Mouse (Mus musculus) ovary, postnatal 14 days (tissue): ENCODE measurements around the gene Lmx1b.

Experiments used
- DNase-seq: peaks from one replicate; pipeline ENCODE4 v3.0.0; 2022; ENCODE audit warnings: low spot score

Lmx1b gene

DNA sequence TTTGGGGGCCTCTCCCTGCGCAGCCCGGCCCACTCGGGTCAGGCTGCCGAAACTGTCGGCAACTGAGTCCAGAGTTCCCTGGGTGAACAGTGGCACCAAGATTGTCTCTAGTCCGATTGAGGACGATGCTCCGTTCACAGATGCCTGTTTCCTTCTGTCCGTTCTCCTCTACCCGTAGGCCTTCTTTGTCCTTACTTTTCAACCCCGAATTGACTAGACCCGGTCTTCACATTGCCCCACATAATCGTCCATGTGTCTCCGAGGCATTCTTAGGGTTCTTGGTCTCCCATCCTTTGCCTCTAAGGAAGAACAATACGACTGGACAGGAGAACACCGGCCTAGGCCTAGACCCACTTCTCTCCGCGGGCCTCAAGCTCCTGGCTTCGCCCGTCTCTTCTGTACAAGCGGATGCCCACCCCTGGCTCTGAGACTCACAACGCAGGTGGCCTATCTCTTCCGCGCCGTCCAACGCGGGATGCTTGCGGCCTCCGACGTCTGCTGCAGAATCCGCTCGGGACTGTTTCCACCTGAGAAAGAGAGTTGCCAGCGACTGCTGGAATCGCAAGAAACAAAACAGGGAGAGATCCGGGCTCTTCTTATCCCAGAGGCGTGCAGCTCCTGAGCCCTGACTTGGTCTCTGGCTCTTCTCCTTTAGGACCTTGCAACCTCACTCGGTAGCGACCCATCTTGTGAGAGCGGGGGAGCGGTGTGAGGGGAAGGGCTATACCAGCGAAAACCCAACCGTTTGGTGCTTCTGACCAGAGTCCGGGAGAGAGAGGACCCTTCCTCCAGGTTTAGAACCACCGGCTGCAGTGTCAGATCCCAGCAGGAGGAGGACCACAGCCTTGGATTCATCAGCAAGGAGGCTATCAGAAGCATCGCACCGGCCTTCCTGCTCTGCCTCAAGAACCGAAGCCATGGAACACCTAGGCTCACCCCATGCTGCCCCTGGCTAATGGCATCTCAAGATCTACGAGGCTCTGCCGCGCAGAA, 3.7 kb upstream of the Lmx1b start:
- no peak for DNase-seq

DNA sequence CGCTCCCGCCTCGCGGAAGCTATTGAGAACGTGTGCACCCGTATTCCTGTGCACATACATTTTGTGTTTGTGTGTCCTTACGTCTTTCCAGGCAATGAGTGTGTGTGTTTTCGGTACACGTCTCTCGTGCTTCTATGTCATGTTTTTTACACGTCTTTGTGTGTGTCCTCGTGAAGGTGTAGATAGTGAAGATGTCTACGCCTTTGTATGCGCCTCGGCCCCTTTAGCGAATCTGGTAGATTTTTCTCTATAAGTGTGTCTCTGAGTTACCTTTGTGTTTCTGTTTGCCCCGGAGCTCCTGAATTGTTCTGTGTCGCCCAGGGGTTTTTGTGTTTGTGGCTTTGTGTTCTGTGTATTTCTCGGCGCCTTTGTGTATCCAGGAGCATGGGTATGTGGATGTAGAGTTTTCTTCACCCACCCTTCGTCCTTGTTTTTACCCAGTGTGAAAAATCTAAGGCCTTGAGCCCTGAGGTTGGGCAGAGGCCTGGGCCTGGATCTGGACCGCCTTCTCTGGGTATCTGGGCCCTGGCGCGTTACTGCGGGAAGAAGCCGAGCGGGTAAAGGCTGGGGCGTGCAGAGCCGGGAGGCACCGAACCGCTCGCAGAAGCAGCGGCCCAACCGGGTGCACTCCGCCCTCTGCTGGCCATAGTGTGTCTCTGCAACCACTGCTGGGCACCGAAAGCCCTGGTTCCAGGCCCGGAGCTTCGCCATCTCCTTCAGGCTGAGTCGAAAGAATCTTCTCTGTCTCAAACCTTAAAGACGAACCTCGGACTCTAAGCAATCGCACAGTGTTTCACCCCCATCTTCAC, 2.5 kb upstream of the Lmx1b start:
- peak; percentile 59 for DNase-seq

DNA sequence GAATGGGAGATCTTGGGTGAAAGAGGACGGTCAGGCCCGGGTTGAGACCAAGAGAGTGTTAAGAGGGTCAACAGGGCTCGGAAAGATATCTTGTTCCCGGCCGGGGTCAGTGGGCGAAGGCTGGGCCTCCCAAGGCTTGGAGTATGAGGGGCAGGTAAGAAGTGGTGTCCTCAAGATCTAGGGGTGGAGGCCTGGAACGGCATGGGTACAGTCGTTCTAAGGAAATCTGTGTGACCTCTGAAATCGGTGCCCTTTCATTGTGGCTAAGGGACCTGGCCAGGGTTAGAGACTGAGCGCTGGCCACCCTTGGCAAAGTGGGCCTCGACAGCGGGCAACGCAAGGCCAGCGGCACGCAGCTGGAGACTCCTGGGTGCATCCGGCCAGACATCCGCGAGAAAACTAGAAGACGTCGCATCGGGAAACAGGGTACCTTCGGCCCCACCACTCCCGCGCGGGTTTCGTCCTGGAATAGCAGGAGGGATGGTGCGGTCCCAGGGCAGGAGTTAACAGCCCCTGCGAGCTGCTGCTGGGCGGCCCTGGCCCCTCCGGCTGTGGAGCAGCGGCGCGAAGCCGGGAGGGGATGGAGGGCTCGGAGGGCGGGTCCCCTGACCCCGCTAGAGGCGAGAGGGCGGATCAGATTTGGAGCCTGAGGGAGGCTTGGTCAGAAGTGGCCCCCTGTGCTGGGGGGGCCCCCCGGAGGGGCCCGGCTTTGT, 1.7 kb upstream of the Lmx1b start:
- no peak for DNase-seq

DNA sequence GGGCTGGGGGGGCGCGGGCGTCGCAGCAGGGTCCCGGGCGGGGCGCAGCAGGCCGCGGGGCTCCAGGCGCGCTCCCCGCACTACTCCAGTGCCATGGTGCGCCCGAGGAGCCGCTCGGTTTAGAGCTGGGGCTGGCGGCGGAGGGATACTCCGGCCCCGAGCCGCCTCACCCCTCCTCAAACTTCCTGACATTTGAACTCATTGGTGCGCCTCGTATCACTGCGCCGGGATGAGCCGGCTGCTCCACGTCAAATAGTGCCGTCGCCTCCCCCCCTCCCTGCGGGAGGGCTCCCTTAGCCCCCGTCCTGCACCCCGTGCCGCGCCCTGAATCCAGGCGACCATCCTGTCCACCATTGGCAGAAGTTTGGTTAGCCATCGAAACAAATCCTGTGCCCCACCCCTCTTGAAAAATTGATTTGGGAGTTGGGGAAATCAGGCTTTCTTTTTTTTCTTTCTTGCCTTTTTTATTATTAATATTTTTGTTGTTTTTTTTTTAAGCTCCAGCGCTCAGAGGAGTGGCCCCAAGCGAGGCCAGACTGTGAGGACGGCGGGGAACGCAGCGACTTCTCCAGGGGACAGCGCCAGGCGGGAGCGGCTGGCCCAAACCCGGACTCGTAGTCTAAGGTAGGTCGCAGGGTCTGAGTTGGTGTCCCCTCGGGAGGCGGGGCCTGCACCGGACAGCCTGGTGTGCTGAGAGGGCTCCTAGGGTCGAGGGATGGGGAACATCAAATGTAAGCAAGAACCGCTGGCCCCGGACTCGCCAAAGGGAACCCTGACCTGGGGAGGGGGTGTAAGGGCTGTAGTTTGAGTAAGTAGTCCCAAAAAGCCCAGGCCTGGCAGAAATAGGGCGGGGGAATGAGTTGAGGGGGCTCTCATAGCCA, 907 bp upstream of the Lmx1b start:
- no peak for DNase-seq

DNA sequence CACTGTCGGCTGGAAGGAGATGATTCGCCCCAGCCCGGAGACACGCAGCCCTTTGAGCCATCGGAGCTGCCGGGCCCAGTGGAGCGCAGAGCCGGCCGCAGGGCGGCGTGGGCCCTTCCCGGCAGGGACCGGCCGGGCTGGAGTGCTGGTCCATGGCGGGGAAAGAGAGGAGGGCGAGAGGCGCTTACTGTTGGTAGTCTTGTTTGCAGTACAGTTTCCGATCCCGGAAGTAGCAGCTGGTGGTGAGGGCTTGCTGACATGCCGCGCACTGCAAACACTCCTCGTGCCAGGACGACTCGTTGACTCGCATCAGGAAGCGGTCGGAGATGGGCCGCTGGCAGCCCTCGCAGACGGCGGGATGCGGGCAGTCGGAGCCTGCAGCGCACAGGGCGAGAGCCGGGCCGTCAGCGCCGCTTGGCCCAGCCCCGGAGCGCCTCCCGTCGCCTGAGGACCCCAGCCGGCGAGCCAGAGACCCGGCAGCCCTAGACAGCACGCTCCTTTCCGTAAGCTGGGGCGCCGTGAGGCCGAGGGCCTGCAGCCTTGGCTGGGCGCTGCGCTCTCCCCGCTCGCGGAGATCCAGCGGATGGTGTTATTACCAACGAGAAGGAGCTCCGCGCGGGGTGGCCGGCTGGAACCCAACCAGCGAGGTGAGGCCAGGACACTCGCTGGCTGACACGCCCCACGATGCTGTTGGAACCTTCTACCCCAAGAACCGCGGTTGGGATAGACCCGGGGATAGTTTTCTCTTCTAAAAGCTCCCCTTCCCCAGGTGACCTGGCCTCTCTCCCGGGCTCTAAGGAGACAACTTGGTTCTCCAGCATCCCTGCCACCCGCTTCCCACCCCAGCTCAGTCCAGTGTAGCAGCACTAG, 775 bp downstream of the Lmx1b start:
- DNase-seq: no peak

DNA sequence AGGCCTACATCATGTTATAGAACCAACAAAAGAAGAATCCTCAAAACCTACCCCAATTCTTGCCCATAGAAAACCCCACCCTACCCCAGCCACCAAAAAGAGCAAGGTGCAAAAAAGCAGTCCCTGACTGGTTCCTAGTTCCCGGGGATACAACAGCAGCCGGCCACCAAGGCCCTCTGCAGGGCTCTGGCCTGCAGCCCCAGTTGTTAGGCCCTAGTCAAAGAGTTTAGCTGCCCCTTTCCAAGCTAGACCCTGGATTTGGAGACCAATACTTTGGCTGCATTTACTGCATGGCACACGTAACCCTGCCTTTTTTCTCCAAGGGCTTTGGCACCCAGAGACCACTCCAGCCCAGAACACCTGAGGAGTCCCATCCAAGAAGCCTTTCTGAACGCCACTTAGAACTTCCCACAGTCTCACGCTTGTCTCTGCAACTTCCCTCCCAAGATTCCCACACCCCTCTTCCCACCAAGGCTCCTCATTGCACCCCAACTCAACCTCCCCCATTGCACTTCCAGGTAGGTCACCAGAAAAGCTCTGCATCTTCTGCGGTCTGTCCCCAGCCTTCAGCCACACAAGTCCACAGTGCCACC, 2.1 kb downstream of the Lmx1b start:
- DNase-seq: no peak

DNA sequence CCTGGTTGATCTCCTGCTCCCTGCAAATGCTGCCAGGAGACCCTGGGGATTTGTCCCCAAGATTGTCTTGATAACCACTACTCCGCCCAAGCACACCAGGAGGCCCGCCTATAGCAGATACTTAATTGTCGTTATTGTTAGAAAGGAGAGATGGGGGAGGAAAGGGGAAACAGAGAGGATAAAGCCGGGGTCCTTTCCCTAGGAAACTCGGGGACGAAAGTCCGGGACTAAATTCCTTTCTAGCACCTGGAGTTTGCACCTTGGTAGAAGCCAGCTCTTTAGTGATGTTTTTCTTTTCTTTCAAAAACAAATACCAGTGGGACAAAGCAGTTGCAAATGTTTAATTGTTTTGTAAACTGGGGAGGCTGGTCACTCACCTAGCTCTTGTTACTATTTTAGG, 3.0 kb downstream of the Lmx1b start:
- DNase-seq: no peak

DNA sequence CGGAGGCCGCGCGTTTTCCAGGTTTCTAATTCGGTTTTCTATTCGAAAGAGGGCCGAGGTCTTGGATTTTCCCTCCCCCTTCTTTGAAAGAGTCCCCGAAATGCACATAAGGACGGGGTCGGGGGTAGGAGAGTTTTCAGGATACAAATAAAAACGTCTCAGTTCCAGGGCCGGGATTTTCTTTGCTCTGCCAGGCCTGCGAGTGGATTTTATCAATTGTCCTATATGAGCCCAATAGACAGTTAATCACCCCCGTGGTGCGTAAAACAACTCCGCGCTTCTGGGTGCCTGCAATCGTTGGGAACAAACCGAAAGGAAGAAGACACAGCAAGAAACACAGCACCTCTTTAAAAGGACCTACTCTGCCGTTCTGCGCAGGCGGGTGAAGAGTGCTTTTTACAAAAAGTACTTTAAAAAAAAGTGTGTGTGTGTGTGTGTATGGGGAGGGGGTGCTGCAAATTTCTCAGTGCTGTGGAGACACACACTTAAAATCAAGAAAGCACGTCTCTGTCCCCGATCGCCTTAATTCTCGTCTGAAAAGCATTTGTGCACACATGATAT, 3.6 kb downstream of the Lmx1b start:
- no peak for DNase-seq

DNA sequence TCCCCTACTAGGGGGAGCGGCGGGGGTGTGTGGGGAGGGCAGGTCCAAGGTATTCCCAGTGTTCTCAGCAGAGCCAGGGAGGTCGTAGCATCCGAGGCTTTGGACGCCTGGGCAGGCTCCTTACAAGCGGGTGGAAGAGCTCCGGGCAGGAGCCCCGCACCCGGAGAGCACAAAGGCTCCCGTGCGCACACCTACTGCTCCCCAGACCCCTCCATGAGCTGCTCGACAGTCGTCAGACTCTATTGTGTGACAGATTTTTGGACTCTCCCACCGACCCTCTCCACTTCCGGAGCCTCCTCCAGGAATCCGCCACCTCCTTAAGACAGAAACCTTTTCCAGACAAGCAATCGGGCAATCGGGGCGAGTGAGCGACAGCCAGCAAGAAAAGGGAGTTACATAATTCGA, 4.2 kb downstream of the Lmx1b start:
- no peak for DNase-seq

DNA sequence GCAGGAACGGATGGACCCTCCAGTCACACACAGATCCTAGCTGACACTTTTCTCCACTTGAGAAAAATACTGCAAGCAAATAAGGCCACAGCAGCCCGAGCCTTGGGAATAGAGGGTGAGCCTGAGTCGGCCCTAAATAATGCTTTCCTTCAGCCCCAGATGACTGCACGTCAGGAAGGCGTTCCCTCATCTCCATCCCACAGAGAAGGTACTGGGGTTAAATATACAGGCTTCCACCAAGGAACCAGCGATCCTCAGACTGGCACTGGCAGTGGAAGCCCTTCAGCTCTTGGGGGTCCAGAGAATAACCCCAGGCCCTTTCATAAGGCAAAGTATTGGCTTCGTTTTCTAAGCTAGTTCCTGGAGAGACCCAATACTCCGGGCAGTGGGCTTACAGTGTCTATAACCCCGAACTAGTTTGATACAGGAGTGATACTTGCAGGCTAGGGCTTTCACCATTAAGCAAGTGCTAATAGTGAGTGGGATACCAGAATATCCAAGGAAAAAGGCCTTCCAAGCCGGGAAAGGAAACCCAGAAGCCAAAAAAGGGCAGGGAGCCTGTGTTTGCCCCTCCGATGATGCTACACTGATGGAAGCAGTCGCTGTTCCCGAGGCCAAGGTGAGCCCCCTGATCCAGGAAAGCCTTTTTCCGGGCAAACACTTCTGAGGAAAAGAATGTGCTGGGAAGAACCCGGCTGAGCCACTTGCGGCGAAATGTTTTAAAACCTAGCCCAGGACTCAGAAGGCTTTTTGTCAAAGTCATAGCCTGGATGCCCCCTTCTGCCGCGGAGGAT, 4.8 kb downstream of the Lmx1b start:
- no peak for DNase-seq

DNA sequence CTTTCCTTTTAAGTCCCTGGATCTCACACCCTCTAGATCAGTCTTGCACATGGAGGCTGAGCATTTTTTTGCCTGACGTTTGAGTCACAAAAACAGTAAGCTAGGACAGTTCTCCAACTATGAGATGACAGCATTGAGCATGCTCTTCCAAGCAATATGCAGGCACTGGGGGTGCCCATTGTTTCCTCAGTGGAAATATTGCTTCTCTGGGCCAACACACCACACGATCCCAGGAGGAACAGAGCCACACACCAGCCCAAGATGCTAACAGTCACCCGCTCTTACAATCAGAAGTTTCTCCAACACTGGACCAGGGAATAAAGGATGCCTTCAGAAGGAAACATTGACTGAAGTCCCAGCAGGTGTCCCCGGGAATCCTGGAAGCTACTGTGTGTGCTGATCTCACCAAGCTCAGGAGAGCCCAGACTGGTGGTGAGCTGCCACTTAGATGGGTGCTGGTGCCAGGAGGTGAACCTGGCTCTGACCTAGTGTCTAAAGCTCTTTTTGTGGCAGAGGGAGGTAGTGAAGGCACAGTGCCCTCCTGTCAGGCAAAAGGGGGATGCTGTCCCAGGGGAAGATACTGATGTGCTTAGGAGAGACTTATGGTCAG, 5.7 kb downstream of the Lmx1b start:
- no peak for DNase-seq

DNA sequence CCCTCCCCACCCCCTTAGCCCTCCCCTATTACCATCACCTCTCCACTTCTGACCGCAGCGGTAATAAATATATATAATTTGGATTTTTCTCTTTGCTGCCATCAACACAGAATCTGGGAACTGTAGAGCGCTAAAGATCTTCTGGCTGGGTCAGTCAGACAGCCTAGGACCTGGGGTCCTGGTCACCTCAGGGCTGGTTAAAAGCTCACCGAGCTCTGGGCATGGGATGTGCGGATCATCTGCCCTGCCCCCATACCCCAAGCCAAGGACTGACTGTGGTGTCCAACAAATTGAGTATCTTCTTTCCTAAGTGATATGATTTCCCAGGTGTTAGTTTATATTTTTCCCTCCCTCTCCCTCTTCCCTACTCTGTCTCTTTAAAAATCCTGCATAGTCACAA, 6.4 kb downstream of the Lmx1b start:
- no peak for DNase-seq

DNA sequence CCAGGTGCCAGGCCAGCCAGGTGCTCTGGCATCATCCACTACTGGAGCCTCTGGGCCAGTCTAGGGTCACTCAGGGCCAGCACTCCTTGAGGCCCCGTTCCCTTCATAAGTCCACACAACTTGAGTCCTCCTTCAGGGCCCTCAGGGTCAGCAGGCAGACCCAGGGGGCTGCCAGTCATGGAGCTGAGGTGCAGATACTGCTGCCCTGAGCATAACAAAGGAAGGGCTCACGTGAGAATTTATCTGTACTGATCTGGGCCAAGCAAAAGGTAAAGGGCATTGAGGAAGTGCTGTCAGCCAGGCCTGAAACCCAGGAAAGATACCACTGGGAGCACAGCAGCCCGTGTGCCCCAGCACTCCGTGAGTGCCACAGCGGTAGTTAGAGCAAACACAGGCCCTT, 7.1 kb downstream of the Lmx1b start:
- no peak for DNase-seq

DNA sequence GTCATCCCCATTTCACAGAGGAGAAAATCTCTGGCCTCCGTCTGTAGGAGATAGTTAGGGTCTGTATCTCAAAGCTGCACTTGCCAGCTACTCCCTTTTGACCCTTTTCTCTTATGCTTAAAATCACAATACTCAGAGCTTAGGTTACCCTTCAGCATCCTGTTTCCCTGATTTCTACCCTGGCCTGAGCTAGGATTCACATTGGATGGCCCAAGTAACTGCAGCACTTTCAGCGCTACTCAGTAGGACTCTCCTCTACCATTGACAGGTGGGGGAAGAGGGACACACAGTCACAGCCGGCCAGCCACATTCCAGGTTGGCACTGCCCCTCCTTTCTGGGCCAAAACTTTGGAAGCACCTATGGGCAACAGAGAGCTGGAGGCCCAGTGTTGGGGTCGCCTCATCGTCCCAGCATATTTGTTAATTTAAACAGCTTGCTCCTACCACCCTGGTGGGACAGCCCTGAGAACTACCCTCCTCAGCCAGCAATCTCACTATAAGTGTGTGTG, 7.7 kb downstream of the Lmx1b start:
- DNase-seq: no peak

DNA sequence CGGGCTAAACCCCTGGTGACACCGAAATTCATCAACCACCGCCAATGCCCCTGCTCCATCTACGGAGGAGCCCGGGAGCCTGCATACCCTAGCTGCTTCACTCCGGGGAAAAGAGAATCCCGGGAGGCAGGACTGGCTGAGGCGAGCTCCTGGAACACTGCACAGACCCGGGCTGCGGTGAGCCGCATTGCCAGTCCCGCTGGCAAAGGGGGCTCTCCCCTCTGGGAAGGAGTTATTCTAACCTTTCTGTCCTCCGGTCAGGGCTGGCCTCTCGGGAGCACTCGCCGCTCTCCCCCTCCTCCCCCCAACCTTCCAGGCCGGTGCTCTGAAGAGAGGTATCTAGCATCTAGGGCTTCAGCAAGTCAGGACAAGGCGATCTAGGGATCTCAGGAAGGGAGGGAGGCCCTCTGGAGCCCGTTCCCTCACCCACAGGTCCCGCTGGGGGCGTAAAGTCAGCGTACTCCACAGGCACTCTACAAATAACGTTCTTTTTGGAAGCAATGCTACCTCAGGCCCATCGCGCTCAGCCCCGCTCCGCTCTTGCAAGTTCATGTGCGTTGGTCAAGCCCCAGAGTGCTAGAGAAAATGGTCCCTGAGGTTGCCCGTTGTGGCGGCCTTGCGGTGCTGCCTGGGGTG, 8.5 kb downstream of the Lmx1b start:
- no peak for DNase-seq

DNA sequence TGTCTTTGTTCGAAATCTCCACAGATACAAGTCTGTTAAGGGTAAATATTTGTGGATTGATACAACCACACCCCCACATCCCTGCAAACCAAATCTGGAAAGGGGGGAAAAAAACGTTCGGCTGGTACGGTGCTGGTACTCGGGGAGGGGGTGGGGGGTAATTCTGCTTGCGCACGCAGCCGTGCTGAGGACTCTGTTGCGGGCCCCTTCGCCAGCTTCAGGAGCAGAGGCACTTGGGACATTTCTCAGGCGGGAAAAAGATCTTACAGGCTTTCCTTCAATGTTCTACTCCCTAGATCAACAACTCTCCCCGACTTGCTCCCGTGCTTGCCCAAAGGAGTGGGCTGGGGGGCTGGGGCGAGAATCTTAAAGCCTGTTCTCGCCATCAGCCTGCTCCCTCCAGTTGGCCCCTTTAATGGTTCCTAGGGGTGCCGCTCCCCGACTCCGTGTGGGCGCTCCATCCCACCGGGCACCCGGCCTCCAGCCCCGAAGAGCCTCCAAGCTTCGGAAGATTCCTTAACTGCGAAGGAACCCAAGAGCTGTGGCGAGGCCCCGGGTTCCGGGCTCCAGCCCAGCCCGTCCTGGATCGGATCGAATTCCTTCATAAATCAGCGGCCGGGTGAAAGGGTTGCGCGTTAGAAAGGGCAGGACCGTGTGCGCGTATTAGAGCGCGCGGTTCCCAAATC, 9.1 kb downstream of the Lmx1b start:
- DNase-seq: no peak
